Mouse (Mus musculus): ENCODE measurements around the gene Srsf3. TPM values are rescaled to one million over a fixed set of nuclear protein-coding genes. Genes with fewer than 3 reads are reported as not detected.

Gene Srsf3
- polyA plus RNA-seq, 1 experiment = 110 TPM

DNA sequence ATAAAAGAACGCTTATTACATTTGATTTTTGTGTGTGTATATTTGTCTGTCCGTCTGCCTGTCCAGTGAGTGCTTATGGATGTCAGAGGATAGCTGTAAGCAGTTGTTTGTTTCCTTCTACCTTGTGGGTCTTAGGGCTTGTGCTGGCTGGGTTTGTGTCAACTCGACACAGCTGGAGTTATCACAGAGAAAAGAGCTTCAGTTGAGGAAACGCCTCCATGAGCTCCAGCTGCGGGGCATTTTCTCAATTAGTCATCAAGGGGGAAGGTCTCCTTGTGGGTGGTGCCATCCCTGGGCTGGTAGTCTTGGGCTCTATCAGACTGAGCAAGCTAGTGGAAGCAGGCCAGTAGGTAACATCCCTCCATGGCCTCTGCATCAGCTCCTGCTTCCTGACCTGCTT lies 35.4 kb downstream of the Srsf3 start:
- no peak overlapping the region for H3K4me3 ChIP-seq (ENCODE audit: insufficient read depth, low read length)
- TF ChIP-seq POLR2A (IDR thresholded peaks at IDR 0.05; ENCODE audit: extremely low read depth, insufficient read depth, low read length) (no peak), CTCF (IDR thresholded peaks at IDR 0.05; ENCODE audit: extremely low read depth, insufficient read depth, low read length) (no peak)
- peaks cover 2% of the 10 kb centered on the region; the same call in 1 of the 2 replicates for H3K4me1 ChIP-seq (ENCODE audit: control insufficient read depth, insufficient read depth, low read length)
- no peak overlapping the region for H3K27ac ChIP-seq (ENCODE audit: insufficient read depth, low read length)

DNA sequence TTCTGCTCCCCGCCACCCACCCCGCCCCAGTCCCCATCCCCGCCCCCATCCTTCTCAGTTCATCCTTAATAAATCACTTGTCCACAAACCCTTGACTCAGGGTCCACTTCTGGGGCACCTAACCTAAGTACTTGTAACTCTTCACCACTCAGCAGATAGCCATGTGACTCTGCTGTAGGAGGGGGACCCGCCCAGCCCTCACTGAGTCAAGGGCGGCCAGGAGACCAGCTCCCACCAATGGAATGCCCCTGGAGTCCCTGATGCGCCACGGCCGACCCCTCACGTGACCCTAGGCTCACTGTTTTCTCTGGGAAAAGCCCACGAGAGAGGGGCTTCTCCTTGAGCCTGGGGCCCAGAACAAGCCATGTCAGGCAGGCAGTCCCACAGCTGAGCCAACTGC lies 36.6 kb downstream of the Srsf3 start:
- TF ChIP-seq POLR2A (IDR thresholded peaks at IDR 0.05; ENCODE audit: extremely low read depth, insufficient read depth, low read length) (no peak), CTCF (IDR thresholded peaks at IDR 0.05; ENCODE audit: extremely low read depth, insufficient read depth, low read length) (no peak)
- H3K27ac ChIP-seq (ENCODE audit: insufficient read depth, low read length) = no peak overlapping the region

DNA sequence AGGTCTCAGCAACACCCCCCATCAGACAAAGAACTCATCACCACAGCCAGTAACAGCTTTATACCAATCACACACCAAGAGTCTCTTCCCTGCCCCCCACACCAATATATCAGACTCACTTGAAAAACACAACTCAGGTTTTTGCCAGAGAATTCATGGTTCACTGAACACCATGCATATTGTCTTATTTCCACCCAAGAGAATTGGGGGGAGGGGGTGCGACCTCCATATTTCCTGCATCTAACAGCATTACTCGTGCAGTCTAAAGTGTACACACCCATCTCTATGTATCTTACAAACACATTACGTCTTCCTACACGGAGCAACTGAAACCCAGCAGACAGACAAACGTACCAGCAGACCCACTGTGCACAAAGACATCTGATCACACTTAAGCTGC lies 39.4 kb downstream of the Srsf3 start:
- TF ChIP-seq POLR2A (IDR thresholded peaks at IDR 0.05; ENCODE audit: extremely low read depth, insufficient read depth, low read length) (no peak), CTCF (IDR thresholded peaks at IDR 0.05; ENCODE audit: extremely low read depth, insufficient read depth, low read length) (no peak)
- H3K4me1 ChIP-seq (ENCODE audit: control insufficient read depth, insufficient read depth, low read length) = peaks cover 2% of the 10 kb centered on the region; the same call in 1 of the 2 replicates
- no peak overlapping the region for H3K27ac ChIP-seq (ENCODE audit: insufficient read depth, low read length)
- H3K4me3 ChIP-seq (ENCODE audit: insufficient read depth, low read length) = no peak overlapping the region

More for the DNA sequence above, 36.6 kb downstream of the Srsf3 start:
- no peak overlapping the region for H3K4me3 ChIP-seq (ENCODE audit: insufficient read depth, low read length)
- H3K4me1 ChIP-seq (ENCODE audit: control insufficient read depth, insufficient read depth, low read length) = peaks cover 2% of the 10 kb centered on the region; the same call in 1 of the 2 replicates

DNA sequence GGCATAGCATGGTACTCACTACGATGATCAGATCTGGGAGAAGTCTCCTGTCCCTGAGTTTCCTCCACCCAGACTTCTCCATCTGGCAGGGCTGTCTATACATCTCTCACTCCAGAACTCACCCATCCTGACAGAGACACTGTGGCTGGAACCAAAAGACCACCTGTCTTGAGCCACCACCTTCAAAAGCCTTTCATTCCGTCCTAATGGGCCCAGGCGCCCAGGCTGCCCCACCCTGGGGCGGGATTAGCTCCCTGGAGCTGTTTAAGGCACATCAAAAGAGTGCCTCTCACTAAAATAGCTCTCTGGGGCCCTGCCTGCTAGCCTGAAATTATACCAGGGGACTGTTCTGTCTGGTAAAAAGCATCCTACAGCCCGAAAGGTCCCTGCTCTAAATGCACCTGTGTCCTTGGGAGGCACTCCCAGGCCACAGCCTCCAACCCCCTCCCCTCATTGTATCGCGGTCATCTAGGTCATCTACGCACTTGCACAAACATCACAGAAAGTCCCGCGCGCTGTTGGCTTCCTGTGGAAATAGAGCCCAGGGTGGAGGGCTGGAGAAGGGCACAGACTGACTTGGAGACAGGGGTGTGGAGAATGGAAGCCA lies 40.4 kb downstream of the Srsf3 start:
- no peak for TF ChIP-seq POLR2A (IDR thresholded peaks at IDR 0.05; ENCODE audit: extremely low read depth, insufficient read depth, low read length)
- no peak for TF ChIP-seq CTCF (IDR thresholded peaks at IDR 0.05; ENCODE audit: extremely low read depth, insufficient read depth, low read length)
- Histone ChIP-seq H3K4me1 (ENCODE audit: control insufficient read depth, insufficient read depth, low read length) (peaks cover 2% of the 10 kb centered on the region; the same call in 1 of the 2 replicates), H3K4me3 (ENCODE audit: insufficient read depth, low read length) (no peak overlapping the region), H3K27ac (ENCODE audit: insufficient read depth, low read length) (no peak overlapping the region)

DNA sequence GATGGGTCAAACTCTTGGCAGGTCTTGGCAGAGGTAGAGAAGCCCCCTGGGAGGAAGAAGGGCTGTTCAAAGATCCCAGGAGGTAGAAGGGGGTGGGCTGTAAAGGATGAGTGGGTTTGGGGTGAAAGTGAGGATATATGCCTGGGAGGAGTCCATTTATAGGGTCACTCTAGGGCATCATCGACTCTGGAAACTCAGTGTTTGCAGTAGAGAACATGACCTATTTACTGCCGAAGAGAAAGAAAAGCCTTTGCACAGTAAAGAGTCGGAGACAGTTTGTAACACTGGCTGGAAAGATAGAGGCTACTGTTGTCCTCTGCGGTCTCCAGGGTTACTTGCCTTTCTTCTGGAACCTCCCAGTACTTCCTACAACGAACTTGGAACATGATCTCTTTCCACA lies 40.9 kb downstream of the Srsf3 start:
- no peak overlapping the region for H3K27ac ChIP-seq (ENCODE audit: insufficient read depth, low read length)

DNA sequence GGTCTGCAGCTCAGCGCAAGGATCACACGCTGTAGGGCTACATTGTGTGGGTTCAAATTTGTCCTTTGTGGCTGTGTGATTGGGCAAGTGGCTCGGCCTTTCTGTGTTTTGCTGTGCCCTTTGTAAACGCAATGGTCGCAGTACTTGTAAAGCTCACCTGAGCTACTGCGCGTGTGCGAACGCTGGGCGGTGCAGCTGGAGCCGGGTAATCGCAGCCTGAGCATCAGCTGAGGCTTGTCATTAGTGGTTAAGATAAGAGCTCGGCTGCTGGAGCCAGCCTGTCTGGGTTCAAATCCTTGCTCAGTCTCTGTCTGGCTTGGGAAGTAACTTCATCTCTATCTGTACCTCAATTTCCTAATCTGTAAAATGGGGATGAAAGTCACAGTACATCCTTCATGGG lies 41.7 kb downstream of the Srsf3 start:
- TF ChIP-seq POLR2A (IDR thresholded peaks at IDR 0.05; ENCODE audit: extremely low read depth, insufficient read depth, low read length) = no peak
- no peak for TF ChIP-seq CTCF (IDR thresholded peaks at IDR 0.05; ENCODE audit: extremely low read depth, insufficient read depth, low read length)
- H3K4me1 ChIP-seq (ENCODE audit: control insufficient read depth, insufficient read depth, low read length) = peaks cover 2% of the 10 kb centered on the region; the same call in 1 of the 2 replicates
- no peak overlapping the region for H3K4me3 ChIP-seq (ENCODE audit: insufficient read depth, low read length)
- H3K27ac ChIP-seq (ENCODE audit: insufficient read depth, low read length) = no peak overlapping the region

More for the DNA sequence above, 40.9 kb downstream of the Srsf3 start:
- TF ChIP-seq CTCF (IDR thresholded peaks at IDR 0.05; ENCODE audit: extremely low read depth, insufficient read depth, low read length) = no peak
- no peak for TF ChIP-seq POLR2A (IDR thresholded peaks at IDR 0.05; ENCODE audit: extremely low read depth, insufficient read depth, low read length)
- Histone ChIP-seq H3K4me1 (ENCODE audit: control insufficient read depth, insufficient read depth, low read length) (peaks cover 2% of the 10 kb centered on the region; the same call in 1 of the 2 replicates), H3K4me3 (ENCODE audit: insufficient read depth, low read length) (no peak overlapping the region)

DNA sequence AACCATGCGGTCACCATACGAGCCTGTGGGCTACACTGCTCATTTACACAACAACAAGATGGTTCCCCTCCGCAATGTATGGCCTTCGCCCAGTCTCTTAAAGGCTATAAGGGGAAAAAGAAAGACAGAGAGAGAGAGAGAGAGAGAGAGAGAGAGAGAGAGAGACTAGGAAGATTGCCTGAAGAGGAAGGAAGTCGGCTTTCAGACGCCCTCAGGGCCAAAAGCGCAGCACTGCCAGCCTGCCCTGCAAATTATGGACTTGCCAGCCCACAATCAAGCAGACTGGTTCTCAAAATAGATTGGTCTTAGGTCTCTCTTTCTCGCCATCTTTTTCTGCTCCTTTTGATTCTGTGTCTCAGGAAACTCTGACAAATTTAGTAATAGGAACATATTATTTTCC lies 43.8 kb downstream of the Srsf3 start:
- H3K4me3 ChIP-seq (ENCODE audit: insufficient read depth, low read length) = no peak overlapping the region
- TF ChIP-seq POLR2A (IDR thresholded peaks at IDR 0.05; ENCODE audit: extremely low read depth, insufficient read depth, low read length) = no peak
- no peak for TF ChIP-seq CTCF (IDR thresholded peaks at IDR 0.05; ENCODE audit: extremely low read depth, insufficient read depth, low read length)
- peaks cover 2% of the 10 kb centered on the region; the same call in 1 of the 2 replicates for H3K4me1 ChIP-seq (ENCODE audit: control insufficient read depth, insufficient read depth, low read length)
- no peak overlapping the region for H3K27ac ChIP-seq (ENCODE audit: insufficient read depth, low read length)

DNA sequence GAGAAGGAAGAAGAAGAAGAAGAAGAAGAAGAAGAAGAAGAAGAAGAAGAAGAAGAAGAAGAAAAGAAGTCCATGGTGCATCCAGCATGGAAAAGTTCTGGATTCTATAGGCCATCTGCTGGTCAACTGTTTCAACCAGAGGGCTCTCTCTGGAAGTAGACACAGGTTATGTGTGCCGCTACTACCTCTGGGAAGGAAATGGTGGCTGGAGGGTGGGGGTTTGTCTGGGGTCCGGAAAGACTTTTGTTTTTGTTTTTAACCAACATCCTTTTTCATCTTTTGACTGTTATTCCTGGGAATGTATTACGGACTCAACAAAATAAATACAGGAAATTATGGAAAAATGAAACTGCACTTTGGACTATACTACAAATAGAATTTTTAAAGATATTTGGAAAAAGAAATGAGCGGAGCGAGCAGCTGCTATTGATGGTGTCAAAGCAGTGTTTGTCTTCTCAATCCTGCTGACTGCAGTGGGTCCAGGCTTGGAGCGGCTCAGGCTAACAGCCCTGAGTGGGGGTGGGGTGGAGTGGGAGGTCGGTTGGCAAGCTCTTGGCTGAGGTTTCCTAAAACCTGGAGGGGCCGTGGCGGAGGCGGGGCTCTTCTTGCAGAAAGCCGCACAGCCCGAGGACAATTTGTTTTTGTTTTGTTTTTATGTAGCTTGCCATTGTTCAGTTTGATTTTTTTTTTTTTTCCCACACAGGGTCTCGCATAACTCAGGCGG lies 45.5 kb downstream of the Srsf3 start:
- H3K4me3 ChIP-seq (ENCODE audit: insufficient read depth, low read length) = peak overlapping the region; percentile 10; the same call in 1 of the 2 replicates
- H3K27ac ChIP-seq (ENCODE audit: insufficient read depth, low read length) = no peak overlapping the region
- H3K4me1 ChIP-seq (ENCODE audit: control insufficient read depth, insufficient read depth, low read length) = peaks cover 2% of the 10 kb centered on the region; the same call in 1 of the 2 replicates
- TF ChIP-seq CTCF (IDR thresholded peaks at IDR 0.05; ENCODE audit: extremely low read depth, insufficient read depth, low read length) (no peak), POLR2A (IDR thresholded peaks at IDR 0.05; ENCODE audit: extremely low read depth, insufficient read depth, low read length) (no peak)

DNA sequence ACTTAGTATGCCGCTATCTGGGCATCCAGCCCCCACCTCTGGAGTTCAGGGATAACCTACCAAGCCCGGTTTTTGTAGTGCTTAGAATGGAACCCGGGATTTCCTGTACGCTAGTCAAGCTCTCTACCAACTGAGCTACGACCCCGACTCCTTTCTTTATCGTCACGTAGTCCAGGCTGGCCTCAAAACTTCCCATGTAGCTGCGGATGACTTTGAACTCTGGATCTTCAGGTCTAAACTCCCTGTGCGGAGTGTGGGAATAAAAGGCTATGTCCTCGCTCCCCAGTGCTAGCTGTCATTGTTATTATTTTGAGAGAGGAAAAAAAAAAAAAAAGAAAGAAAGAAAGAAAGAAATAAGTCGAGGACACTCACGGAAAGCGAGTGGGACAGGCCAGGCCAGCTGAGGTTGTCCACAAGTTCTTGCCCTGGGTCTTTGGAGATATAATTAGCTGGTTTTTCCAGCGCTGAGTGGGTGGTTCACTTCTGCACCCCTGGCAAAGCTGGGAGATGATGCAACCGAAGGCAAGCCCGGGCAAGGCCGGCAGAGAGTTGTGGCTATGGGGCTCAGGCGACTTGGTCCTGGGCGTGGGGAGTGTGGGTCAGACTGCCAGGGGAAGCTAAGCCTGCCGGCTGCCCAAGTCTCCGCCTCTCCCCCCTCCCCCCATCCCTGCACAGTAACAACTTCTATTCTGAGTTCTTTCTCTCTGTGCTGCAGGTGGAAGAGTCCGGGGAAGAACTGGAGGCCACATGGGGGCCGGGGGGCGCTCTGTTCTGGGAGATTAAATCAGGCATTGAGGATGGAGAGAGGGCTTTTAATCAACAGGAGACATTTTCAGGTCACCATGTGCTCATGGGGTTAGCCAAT lies 46.3 kb downstream of the Srsf3 start:
- TF ChIP-seq CTCF (IDR thresholded peaks at IDR 0.05; ENCODE audit: extremely low read depth, insufficient read depth, low read length) (no peak), POLR2A (IDR thresholded peaks at IDR 0.05; ENCODE audit: extremely low read depth, insufficient read depth, low read length) (no peak)
- H3K4me3 ChIP-seq (ENCODE audit: insufficient read depth, low read length) = peak overlapping the region; percentile 10
- peaks cover 2% of the 10 kb centered on the region; the same call in 1 of the 2 replicates for H3K4me1 ChIP-seq (ENCODE audit: control insufficient read depth, insufficient read depth, low read length)
- peak overlapping the region; percentile 52; the same call in 1 of the 2 replicates for H3K27ac ChIP-seq (ENCODE audit: insufficient read depth, low read length)

Measured in cortical plate, adult 2 months (tissue).